27 mouse cellular contexts compared by ENCODE assay signal in genomic region chr14:52246129-52246528, GRCm38 (mm10).
"Had no signal": no experiment of that assay in that cellular context is flagged by ENCODE, and none has a peak within 500 bp of the region (broad histone marks: within the 10 kb centered on the region; RNA-seq: fewer than 3 reads in every experiment).

No protein-coding gene starts in this region.

- H3K4me2 ChIP-seq: heart, embryonic 11.5 days; heart, embryonic 15.5 days; hindbrain, embryonic 12.5 days; hindbrain, embryonic 14.5 days; kidney, embryonic 15.5 days; limb, embryonic 12.5 days had no signal

- H3K4me3 ChIP-seq: gastrocnemius, adult 2 months; heart, adult 2 months; heart, embryonic 13.5 days; heart, embryonic 15.5 days; hindbrain, embryonic 10.5 days; hindbrain, embryonic 12.5 days; kidney, embryonic 15.5 days; limb, embryonic 10.5 days; limb, embryonic 12.5 days; liver, embryonic 12.5 days had no signal

- H3K9ac ChIP-seq: heart, embryonic 13.5 days; heart, embryonic 15.5 days; hindbrain, embryonic 12.5 days; hindbrain, embryonic 14.5 days; kidney, embryonic 15.5 days; limb, embryonic 12.5 days had no signal

- DNase-seq: gastrocnemius, adult 2 months; gastrocnemius, postnatal 10 days; gastrocnemius, postnatal 25 days; heart, adult 2 months; heart, postnatal 4 days; kidney, adult 11 months; kidney, adult 2 months; kidney, adult 9 months; kidney, postnatal 14 days; kidney, postnatal 36 days; layer of hippocampus, adult 9-11 months; layer of hippocampus, postnatal 36 days; liver had no signal

- H3K27ac ChIP-seq: gastrocnemius, adult 2 months; heart, adult 2 months; heart, embryonic 15.5 days; hindbrain, embryonic 10.5 days; hindbrain, embryonic 14.5 days; kidney, embryonic 15.5 days; kidney, postnatal 0 days; limb, embryonic 10.5 days had no signal

- ATAC-seq: hindbrain, embryonic 16.5 days; inflammation-experienced regulatory T-cells, adult 6 months; intestine, embryonic 16.5 days; liver, embryonic 12.5 days had no signal

- H3K9me3 ChIP-seq: heart, embryonic 13.5 days; heart, embryonic 15.5 days; hindbrain, embryonic 10.5 days; hindbrain, embryonic 12.5 days; kidney, embryonic 15.5 days; limb, embryonic 10.5 days; limb, embryonic 12.5 days; liver, embryonic 12.5 days had no signal

- H3K27me3 ChIP-seq: heart, embryonic 13.5 days; heart, embryonic 15.5 days; hindbrain, embryonic 12.5 days; kidney, embryonic 15.5 days; limb, embryonic 12.5 days; liver, embryonic 12.5 days had no signal

- H3K36me3 ChIP-seq: heart, embryonic 15.5 days; hindbrain, embryonic 12.5 days had no signal
